Mouse (Mus musculus) right cerebral cortex, postnatal 36 days (tissue): ENCODE measurements around the gene Psmc3ip.

Experiments used
- DNase-seq, 2 experiments: peaks; one replicate each; pipeline ENCODE4 v3.0.0; 2022; ENCODE audit warnings: low spot score in 2 of 2, mixed read lengths in 1 of 2

The Psmc3ip gene

GRCm38 (mm10) chr11:101119131-101119760, 24.0 kb upstream of the Psmc3ip start:
- no peak for DNase-seq

DNA sequence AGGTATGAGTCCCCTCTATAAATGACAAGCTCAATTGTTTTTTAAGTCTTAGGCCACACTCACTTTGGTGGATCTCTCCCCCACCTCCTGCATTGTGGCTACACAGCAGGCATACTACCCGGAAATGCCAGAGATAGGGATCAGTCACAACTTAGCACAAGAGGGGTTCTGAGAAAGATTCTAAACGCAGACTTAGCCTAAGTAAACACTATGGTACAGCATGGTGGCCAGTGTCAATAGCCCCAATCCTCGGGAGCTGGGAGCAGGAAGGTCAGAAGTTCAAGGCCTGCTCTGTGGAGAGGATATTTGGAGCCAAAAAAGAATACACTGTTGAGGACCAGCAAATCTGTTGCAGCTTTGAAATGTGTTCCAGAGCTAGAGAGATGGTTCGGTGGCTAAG, 22.9 kb upstream of the Psmc3ip start:
- DNase-seq, result no peak

- no peak for DNase-seq
Measured at GRCm38 (mm10) chr11:101115564-101115963, 20.3 kb upstream of the Psmc3ip start.

- no peak for DNase-seq
Measured at GRCm38 (mm10) chr11:101112186-101112585, 16.9 kb upstream of the Psmc3ip start.

- no peak for DNase-seq
Measured at GRCm38 (mm10) chr11:101111178-101111577, 15.9 kb upstream of the Psmc3ip start.

DNA sequence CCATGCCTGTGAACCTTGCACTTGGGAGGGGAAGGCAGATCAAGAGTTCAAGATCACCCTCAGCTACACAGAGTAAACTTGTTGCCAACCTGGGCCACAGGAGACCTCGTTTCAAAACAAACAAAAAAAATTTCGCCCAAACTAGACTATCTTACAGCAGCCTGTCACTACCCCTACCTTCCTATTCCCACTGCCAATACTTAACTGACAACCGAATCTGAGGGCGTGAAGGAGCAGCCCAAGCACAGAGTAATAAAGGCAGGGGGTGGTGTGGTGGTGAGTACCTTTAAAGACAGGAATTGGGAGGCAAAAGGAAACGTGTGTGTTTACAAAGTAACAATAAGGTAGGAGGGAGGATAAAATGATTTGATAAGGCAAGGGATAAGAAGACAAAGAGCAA, 15.5 kb upstream of the Psmc3ip start:
- DNase-seq, result no peak

DNA sequence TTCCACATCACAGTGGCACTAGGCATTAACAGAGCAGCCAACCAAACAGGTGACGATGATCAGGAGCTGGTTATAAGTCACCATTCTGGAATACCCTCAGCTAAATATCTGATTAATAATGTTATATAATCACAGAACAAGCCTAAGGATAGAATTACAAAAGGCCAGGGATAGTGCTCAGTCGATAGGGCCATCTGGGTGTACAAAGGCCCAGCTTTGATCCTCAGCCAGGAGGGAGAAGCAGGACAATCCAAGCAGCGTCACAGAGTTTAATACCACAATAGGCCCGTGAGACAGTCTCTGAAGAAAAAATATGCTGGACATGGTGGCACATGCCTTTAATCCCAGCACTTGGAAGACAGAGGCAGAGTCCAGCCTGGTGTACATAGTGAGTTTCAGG, 14.1 kb upstream of the Psmc3ip start:
- DNase-seq, result no peak

- no peak for DNase-seq
Measured at GRCm38 (mm10) chr11:101103011-101103410, 7.8 kb upstream of the Psmc3ip start.

GRCm38 (mm10) chr11:101098231-101098630, 3.0 kb upstream of the Psmc3ip start:
- DNase-seq, result no peak

DNA sequence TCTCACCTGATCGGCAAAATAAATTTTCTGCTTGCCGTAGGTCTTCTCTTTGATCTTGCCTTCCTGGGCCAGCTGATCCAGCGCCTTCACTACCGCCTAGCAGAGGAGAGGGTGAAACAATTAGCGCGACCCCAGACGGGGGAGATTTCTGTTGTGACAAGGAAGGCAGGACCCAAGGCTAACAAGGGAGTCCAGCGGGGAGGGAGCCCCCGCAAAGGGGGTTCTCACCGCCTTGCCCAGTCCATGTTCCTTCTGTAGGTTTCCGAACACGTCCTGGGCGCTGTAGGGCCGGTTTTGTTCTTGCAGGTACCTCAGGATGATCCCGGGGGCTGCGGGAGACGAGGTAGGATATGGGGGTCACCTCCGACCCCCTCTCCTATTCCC, 314 bp downstream of the Psmc3ip start:
- DNase-seq, result no peak

DNA sequence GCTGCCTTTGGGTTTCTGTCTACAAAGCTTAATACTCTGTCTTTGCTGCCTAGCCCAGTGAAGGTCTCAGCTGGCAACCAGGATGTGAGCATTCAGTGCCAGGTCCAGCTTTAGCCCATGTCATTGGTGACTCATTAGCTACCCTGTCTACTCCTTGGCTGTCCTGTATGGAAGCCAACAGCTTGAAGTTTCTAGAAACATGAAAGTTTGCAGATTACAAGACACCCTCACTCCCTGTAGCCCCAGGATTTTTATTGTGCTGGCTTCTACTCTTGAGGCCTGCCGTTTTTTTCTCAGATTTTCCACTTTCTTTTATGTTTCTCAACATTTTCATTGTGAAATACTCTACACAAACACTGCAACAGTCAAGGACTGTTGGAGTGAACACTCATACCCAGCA, 5.3 kb downstream of the Psmc3ip start:
- DNase-seq, result no peak

DNA sequence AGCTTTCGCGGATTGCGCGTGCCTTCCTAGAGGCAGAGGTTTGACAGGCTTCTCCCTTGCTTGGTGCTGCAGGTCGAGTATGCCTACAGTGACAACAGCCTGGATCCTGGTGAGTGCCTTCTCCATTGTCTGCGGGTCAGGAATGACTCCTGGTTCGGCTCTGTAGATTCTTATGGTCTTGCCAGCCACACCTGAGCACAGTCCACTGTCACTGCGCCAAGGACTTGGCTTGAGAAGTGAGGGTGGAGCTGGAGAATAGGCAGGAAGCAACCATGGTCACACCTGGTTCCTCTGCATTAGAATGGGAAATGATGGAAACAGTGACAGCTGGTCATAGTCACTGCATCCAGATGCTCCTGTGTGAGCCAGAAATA, 7.6 kb downstream of the Psmc3ip start:
- no peak for DNase-seq

GRCm38 (mm10) chr11:101086756-101087681, 8.2 kb downstream of the Psmc3ip start, which contains the start of gene Mlx:
Mlx (plus strand) TSS chr11:101087277.
- peak; percentile 89 to 92 for DNase-seq

DNA sequence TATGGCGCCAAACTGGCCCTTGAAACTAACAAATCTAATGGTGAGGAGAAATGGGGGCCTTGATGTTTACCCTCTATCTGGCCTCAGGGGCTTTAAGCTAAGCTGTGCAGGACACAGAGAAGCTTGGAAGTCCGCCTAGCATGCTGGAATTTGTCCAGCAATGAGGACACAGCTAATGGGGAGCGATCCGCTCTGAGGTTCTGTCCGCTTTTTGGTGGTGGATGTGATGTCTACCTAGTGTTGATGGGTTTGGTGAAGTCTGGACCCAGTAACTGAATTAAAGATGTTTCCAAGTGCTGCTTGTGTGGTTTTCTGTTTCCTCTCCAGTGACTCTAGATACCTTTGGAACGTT, 8.9 kb downstream of the Psmc3ip start:
- no peak for DNase-seq

GRCm38 (mm10) chr11:101085617-101086322, 9.5 kb downstream of the Psmc3ip start:
- DNase-seq, result no peak

DNA sequence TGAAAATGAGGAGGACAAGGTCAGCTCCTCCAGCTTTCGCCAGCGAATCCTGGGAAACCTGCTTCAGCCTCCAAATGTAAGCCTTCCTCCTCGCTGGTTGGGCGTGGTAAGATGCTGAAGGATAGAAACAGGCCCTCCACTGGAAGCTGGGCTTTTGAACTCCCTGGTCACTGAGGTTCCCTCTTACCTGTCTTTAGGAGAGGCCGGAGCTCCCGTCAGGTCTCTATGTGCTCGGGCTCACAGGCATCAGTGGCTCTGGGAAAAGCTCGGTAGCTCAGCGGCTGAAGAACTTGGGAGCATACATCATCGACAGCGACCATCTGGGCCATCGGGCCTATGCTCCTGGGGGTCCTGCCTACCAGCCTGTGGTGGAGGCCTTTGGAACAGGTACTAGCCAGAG, 10.4 kb downstream of the Psmc3ip start:
- DNase-seq, result no peak

DNA sequence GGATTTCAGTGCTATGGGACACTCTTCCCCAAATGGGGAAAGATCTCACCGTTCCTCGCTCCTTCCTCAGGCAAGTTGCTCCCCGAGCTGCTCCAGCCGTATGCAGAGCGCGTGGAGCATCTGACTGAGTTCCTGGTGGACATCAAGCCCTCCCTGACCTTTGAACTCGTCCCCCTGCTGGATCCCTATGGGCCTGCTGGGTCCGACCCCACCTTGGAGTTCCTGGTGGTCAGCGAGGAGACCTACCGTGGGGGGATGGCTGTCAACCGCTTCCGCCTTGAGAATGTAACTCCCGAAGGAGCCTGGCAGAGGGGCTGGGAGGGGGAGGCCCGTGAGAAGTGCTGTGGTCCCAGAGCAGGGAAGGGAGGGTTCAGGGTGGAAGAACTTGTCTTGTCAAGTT, 11.0 kb downstream of the Psmc3ip start:
- DNase-seq, result no peak

DNA sequence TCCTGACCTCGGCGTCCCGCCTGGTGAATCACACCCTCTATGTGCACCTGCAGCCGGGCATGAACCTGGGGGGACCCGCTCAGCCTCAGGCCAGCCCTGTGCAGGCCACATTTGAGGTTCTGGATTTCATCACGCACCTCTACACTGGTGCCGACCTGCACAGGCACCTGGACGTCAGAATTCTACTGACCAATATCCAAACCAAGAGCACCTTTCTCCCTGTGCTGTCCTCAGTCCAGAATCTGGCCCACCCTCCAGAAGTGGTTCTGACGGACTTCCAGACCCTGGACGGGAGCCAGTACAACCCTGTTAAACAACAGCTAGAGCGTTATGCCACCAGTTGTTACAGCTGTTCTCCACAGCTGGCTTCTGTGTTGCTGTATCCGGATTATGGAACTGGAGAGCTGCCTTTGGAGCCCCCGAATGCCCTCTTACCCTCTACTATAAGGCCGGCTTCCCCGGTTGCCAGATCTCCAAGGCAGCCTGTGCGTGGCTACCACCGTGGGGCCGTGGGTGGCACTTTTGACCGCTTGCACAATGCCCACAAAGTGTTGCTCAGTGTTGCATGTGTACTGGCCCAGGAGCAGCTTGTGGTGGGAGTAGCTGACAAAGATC, 12.0 kb downstream of the Psmc3ip start:
- no peak for DNase-seq

DNA sequence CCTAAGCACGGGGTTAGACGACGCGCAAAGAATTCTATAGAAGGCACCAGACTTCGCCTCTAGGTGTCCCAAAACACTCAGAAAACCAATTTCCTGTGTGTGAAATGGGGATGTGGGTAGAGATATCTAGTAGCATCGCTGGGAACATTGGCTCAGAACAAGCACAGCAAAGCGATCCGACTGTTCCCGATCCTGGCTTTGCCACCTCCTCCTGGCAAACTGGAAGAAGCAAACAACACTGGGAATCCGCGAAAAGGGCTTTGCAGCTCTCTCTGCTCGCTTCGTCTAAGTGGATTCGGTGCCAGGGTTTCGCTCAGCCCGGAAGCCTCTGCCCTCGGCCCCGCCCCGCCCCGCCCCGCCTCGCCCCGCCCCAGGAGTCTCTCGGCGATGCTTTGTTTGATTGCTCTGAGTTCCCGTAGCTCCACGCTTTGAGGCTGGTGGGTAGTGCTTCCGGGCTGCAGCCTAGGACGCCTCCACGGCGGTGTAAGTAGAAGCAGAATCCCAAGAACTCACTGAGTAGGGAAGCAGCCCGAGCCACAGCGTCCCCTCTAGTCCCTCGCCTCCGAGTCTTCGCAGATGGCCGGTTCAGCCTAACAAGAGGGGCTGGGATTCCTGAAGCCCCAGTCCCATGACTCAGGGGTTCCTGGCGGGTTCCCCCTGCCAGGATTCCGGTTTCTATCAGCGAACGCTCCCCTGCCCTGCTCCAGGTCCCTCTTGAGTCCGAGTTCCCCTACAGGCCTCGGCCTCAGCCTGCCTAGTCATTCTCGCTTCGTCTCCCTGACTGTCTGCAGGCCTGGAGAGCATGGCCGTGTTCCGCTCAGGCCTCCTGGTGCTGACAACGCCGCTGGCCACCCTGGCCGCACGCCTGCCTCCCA, 12.8 kb downstream of the Psmc3ip start, which contains the start of gene Coasy:
Gene Coasy, plus strand, starts transcription at position 358 of the 875 bp plus-strand sequence.
- DNase-seq, result peak; percentile 87 to 91

DNA sequence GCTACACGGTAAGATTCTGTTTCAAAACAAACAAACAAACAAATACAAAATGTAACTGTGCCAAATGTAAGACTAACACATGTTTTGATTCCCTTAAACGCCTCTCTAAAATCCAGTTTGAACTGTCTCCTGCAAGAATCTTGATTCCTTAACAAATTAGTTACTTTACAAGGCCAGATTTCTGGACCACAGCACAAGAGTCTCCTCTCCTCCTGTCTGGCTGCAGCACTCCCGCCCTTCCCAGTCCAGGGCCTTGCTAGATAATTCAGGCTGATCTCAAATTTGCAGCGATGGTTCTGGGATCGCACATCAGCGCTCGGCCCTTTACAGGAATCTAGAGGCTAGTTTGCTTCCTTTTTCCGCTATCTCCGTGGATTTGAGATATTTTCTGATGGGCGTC, 13.6 kb downstream of the Psmc3ip start:
- DNase-seq, result no peak

GRCm38 (mm10) chr11:101080421-101080820, 14.8 kb downstream of the Psmc3ip start:
- no peak for DNase-seq
